Mouse (Mus musculus) embryonic facial prominence, embryonic 11.5 days (tissue): ENCODE results near the gene Fpgs. TPM values are rescaled to one million over a fixed set of nuclear protein-coding genes. Genes with fewer than 3 reads are reported as not detected.

Experiments used
- ATAC-seq: fragments of 200-750 bp; cut with Nextera tagmentation; replicated peaks from 2 replicates; pipeline ENCODE4 v1.8.0; 2017; ENCODE audit warnings: low read depth; ENCODE audit not compliant: insufficient number of reproducible peaks, low FRiP score, low TSS enrichment
- DNase-seq: peaks from one replicate; pipeline ENCODE4 v3.0.0-alpha.2; 2015; ENCODE audit warnings: low spot score
- H3K27ac ChIP-seq: fragments of 300-500 bp; sonication (generic); replicated peaks from 2 replicates; pipeline ENCODE4 v1.5.1; 2014; ENCODE audit warnings: mild to moderate bottlenecking, low read depth, low read length, control low read depth
- H3K27me3 ChIP-seq: fragments of 300-500 bp; sonication (generic); 2 replicates; pipeline ENCODE4 v1.6.1; 2014; ENCODE audit warnings: mild to moderate bottlenecking, low read length, moderate library complexity, mixed read lengths; ENCODE audit not compliant: control insufficient read depth, insufficient read depth
- H3K36me3 ChIP-seq: fragments of 300-500 bp; sonication (generic); replicated peaks from 2 replicates; pipeline ENCODE4 v1.6.1; 2014; ENCODE audit warnings: low read depth, mild to moderate bottlenecking, low read length, moderate library complexity, mixed read lengths; ENCODE audit not compliant: control insufficient read depth, insufficient read depth
- H3K4me1 ChIP-seq: fragments of 300-500 bp; sonication (generic); 2 replicates; pipeline ENCODE4 v1.6.1; 2014; ENCODE audit warnings: low read length, mixed read lengths; ENCODE audit not compliant: control insufficient read depth, insufficient read depth
- H3K4me2 ChIP-seq: fragments of 300-500 bp; sonication (generic); 2 replicates; pipeline ENCODE4 v1.6.1; 2014; ENCODE audit warnings: low read depth, mild to moderate bottlenecking, control low read depth, low read length, moderate library complexity
- H3K4me3 ChIP-seq: fragments of 300-500 bp; sonication (generic); 2 replicates; pipeline ENCODE4 v1.5.1; 2014; ENCODE audit warnings: low read depth, low read length, control low read depth
- H3K9ac ChIP-seq: fragments of 300-500 bp; sonication (generic); replicated peaks from 2 replicates; pipeline ENCODE4 v1.6.1; 2014; ENCODE audit warnings: mild to moderate bottlenecking, control low read depth, low read length
- H3K9me3 ChIP-seq: fragments of 300-500 bp; sonication (generic); replicated peaks from 2 replicates; pipeline ENCODE4 v1.6.1; 2016; ENCODE audit warnings: mild to moderate bottlenecking, low read length, inconsistent platforms, mixed read lengths; ENCODE audit not compliant: control insufficient read depth
- WGBS: fragments of 180-500 bp; shearing (Covaris S2); extraction: QIAGEN DNeasy Blood & Tissue Kit; methylation state at CpG from one replicate; pipeline ENCODE4 v1.1.7; 2014; 5-methylcytosine and 5-hydroxymethylcytosine counted together
- polyA plus RNA-seq: library from polyadenylated mRNA; unstranded; fragments of >200 nt; fragmentation: Nextera tagmentation; extraction: Ambion mirVana; gene quantifications from 2 replicates; pipeline ENCODE4 v1.2.1, GENCODE M21; 2014

Fpgs gene
- polyA plus RNA-seq, 1 experiment from 2014 or later = 15.6 TPM

DNA sequence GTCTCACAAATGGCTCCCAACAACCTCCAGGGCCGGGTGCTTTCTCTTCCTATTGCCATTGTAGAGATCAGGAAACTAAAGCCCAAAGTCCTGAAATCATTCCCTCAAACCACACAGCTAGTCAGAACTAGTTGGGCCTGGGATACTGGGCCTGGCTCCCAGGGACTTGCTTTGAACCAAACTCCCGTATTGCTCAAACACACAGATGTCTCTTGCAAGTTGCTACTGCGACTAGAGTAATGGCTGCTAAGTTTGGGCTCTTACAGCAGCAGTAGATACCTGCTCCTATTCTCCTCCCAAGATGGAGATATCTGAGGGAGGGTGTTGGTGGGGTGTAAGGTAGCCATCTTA is 48.6 kb downstream of the Fpgs start:
- Histone ChIP-seq H3K4me2 (no peak overlapping the region), H3K36me3 (no peaks in the 10 kb centered on the region), H3K9ac (no peak overlapping the region), H3K4me3 (no peak overlapping the region), H3K4me1 (peaks cover 3% of the 10 kb centered on the region), H3K27me3 (no peaks in the 10 kb centered on the region), H3K9me3 (no peaks in the 10 kb centered on the region), H3K27ac (peak overlapping the region; percentile 66)
- ATAC-seq (no peak), DNase-seq (no peak)
- 80% methylated on average over 3 of the region's 3 CpGs for WGBS

DNA sequence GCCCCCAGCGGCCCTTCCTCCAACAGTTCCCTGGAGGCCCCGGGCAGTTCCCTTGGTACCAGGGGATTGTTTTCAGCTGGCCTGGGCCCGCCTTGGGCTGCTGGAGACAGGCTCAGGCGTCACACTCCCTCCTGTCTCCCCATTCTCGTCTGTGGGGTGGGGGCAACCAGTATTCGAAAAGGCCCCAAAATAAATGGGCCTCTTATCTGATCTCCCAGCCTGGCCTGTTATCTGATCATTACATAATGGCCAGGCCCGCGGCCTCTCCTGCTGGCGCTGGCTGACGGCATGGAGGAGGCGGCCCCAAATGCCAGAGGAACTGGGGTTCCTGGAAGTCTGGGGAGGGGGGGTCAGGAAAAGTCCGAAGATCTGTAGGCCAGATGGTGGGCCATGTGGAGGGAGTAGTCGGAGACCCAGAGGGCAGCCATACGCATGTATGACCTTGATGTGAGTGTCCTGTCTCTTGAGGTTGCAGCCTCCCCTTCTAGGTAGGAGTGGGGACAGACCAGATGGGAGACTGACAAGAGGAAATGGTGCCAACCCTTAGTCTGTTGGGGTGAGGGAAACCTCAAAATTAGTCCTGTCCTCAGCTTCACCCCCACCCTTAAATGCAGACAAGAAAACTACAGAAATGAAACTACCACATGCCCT is 49.1 kb downstream of the Fpgs start:
- peak overlapping the region; percentile 66 for H3K27ac ChIP-seq
- ATAC-seq = no peak

GRCm38 (mm10) chr2:32653764-32654163 is 50.2 kb downstream of the Fpgs start:
- H3K4me1 ChIP-seq = peaks cover 3% of the 10 kb centered on the region
- DNase-seq = no peak
- no peaks in the 10 kb centered on the region for H3K9me3 ChIP-seq
- no peak for ATAC-seq
- WGBS = 27% methylated on average over 7 of the region's 7 CpGs
- no peaks in the 10 kb centered on the region for H3K27me3 ChIP-seq
- no peak overlapping the region for H3K4me2 ChIP-seq
- H3K4me3 ChIP-seq = no peak overlapping the region
- H3K27ac ChIP-seq = no peak overlapping the region
- no peaks in the 10 kb centered on the region for H3K36me3 ChIP-seq
- no peak overlapping the region for H3K9ac ChIP-seq

More for the DNA sequence above, 49.1 kb downstream of the Fpgs start:
- H3K4me3 ChIP-seq = no peak overlapping the region
- no peaks in the 10 kb centered on the region for H3K36me3 ChIP-seq
- no peaks in the 10 kb centered on the region for H3K27me3 ChIP-seq
- DNase-seq = no peak
- WGBS = 57% methylated on average over 14 of the region's 14 CpGs
- H3K4me2 ChIP-seq = no peak overlapping the region
- H3K9me3 ChIP-seq = no peaks in the 10 kb centered on the region
- peaks cover 3% of the 10 kb centered on the region for H3K4me1 ChIP-seq
- H3K9ac ChIP-seq = no peak overlapping the region

GRCm38 (mm10) chr2:32647366-32647765 is 56.6 kb downstream of the Fpgs start:
- Histone ChIP-seq H3K4me2 (no peak overlapping the region), H3K27ac (no peak overlapping the region), H3K9me3 (no peaks in the 10 kb centered on the region), H3K27me3 (no peaks in the 10 kb centered on the region), H3K4me3 (no peak overlapping the region), H3K4me1 (no peaks in the 10 kb centered on the region), H3K9ac (no peak overlapping the region), H3K36me3 (no peaks in the 10 kb centered on the region)
- DNase-seq = no peak
- 88% methylated on average over 7 of the region's 7 CpGs for WGBS
- ATAC-seq = no peak

DNA sequence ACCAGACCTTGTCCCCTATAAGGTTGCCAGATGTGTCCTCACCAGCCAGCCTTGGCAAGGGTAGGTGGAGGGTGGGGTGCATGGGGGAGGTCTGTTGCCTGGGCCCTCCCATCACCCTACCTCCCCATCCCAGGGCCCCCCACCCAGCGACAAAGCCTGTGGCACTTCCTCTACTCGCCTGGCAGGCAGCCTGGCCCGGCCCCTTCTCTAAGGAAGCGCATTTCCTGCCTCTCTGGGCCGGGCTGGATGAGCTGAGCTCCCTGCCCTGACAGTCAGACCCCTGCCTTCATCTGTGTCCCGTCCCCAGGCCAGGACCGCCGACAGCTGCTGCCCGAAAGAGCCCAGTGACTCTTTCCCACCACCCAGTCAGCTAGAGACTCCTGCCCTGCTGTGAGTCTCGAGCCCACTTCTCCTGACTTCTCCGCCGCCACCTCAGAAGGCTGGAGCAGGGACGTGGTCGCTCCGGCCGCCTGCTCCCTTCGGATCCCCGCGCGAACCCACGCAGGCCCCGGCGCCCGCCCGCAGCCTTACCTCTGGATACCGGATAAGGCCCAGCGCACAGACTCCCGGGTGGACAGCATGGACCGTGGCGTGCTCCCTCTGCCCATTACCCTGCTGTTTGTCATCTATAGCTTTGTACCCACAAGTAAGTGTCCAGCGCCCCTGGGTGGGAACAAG is 57.4 kb downstream of the Fpgs start, which contains the start of gene Eng:
Eng (plus strand) TSS at position 217 of the 678 bp plus-strand sequence.
- Histone ChIP-seq H3K36me3 (no peaks in the 10 kb centered on the region), H3K4me1 (no peaks in the 10 kb centered on the region), H3K9ac (peak within 1 kb of the TSS; percentile 44), H3K4me2 (no peak within 1 kb of the TSS), H3K4me3 (peak within 1 kb of the TSS; percentile 25), H3K9me3 (no peaks in the 10 kb centered on the region), H3K27ac (no peak within 1 kb of the TSS), H3K27me3 (no peaks in the 10 kb centered on the region)
- DNase-seq = no peak
- 51% methylated on average over 31 of the region's 31 CpGs for WGBS
- no peak for ATAC-seq

DNA sequence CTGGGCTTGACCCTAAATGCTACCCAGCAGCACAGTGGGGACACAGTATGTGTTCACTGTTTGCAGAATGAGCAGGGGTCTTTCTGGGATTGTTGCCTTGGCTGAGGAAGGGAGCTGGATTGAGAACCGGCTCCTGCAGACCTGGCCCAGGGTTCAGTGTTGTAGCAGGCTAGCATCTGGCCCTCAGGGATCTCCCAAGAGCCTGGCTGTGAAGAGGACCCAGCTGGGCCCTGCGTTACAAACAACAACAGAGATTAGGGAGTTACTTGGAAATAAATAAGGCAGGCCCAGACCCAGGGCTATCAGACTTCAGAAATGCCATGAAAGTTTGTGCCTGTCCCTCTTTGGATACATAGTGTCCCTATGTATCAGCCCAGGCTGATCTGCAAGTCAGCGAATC is 58.3 kb downstream of the Fpgs start:
- no peak overlapping the region for H3K4me3 ChIP-seq
- no peak overlapping the region for H3K9ac ChIP-seq
- H3K9me3 ChIP-seq = no peaks in the 10 kb centered on the region
- H3K36me3 ChIP-seq = no peaks in the 10 kb centered on the region
- no peaks in the 10 kb centered on the region for H3K27me3 ChIP-seq
- ATAC-seq (no peak), DNase-seq (no peak)
- no peak overlapping the region for H3K27ac ChIP-seq
- H3K4me1 ChIP-seq = no peaks in the 10 kb centered on the region; the same call in 1 of the 2 replicates
- WGBS = 66% methylated on average over 3 of the region's 3 CpGs
- H3K4me2 ChIP-seq = no peak overlapping the region

DNA sequence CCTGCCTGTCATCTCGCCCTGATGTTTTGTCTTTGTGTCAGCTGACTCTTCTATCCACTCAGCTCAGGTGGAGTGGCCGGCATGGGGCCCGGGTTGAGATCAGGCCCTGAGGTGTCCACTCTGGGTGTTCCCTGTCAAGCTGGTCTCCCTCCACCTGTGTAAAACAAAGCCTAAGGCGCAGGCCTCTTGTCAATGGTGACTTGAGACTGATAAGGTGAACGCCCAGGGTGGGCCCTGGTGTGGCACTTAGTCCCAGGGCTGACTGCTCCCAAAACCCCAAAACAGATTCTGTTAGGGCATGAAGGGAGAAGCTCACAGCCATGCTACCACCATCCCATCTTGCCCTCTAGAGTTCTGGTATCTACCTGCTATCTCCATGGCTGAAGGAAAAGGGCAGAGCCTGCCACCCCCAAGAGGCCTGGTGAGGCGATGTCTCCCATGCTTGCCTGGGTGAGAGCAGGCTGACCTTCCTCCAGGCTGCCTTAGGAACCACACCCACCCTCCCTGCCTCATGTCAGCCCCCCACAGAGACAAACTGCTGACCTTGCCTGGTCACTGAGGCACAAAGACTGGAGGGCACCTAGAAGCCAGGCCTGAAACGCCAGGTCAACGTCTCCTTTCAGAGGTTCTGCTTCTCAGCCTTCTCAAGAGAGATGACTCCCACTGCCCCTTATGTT is 59.0 kb downstream of the Fpgs start:
- Histone ChIP-seq H3K27ac (no peak overlapping the region), H3K9me3 (no peaks in the 10 kb centered on the region), H3K4me2 (no peak overlapping the region), H3K4me3 (no peak overlapping the region), H3K36me3 (no peaks in the 10 kb centered on the region), H3K27me3 (no peaks in the 10 kb centered on the region), H3K4me1 (no peaks in the 10 kb centered on the region; the same call in 1 of the 2 replicates), H3K9ac (no peak overlapping the region)
- WGBS = 87% methylated on average over 8 of the region's 8 CpGs
- ATAC-seq (no peak), DNase-seq (no peak)

GRCm38 (mm10) chr2:32644083-32644482 is 59.9 kb downstream of the Fpgs start:
- Histone ChIP-seq H3K4me3 (no peak overlapping the region), H3K9ac (no peak overlapping the region), H3K27me3 (no peaks in the 10 kb centered on the region), H3K27ac (no peak overlapping the region), H3K4me2 (no peak overlapping the region), H3K9me3 (no peaks in the 10 kb centered on the region), H3K36me3 (no peaks in the 10 kb centered on the region), H3K4me1 (no peaks in the 10 kb centered on the region; the same call in 1 of the 2 replicates)
- ATAC-seq (no peak), DNase-seq (no peak)
- 78% methylated on average over 9 of the region's 9 CpGs for WGBS
